Mouse (Mus musculus): ENCODE measurements around the gene Zfp688. TPM values are rescaled to one million over a fixed set of nuclear protein-coding genes. Genes with fewer than 3 reads are reported as not detected.
"Not testable (repeated sequence)": the region's sequence is repeated elsewhere in the genome, so short reads cannot be mapped to it uniquely, and the experiment has no call there.

Gene Zfp688
- polyA plus RNA-seq, 1 experiment from 2014 or later = 24.8 TPM

DNA sequence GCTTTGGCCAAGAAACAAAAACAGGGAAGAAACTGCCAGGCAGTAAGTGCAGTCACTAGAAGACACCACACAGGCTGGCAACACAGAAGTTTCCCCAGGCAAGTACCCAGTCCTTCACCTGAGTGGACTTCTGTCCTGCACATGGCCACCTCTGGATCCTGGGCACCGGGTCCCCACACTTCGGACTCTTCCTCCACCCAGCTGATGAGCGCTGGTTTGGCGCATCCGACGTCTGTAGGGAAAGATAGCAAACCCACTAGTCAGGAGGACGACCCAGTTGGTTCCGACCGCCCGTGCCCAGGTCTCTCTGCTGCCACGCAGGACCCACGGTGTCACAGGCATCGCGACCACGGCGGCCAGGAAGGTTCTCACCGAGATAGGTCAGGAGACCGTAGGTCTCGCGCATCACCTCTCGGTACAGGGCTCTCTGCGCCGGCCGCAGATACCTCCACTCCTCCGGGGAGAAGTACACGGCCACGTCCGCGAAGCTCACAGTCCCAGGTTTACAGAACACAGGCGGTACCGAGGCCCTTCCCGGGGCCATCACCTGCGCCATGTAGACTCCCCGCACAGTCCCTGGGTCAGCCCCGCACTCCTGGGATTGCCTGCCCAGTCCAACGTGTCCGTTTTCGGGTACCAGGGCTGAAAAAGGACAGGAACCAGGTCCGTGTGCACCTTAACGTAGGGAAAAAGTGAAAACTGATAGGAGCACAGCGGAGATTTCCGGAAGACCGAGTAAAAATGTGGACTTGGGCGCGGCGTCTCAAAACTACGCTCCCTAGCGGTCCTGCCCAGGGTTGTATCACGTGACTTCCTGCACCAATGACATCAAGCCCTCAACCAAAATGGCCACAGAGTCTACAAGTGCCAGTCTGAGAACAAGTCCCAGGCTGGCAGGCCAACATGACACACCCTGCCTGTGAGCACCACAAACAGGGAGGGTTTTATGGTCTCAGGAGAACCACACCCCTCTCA, 46.3 kb downstream of the Zfp688 start, which contains the start of gene Zfp747:
Zfp747 (minus strand) TSS at position 780 of the 975 bp plus-strand sequence.
- H3K4me3 ChIP-seq (replicated peaks) = peak within 1 kb of the TSS; percentile 68
- not testable (repeated sequence) for H3K4me1 ChIP-seq (replicated peaks); H3K36me3 ChIP-seq; H3K9me3 ChIP-seq; H3K27me3 ChIP-seq (replicated peaks)
- peak within 1 kb of the TSS; percentile 70 for H3K4me2 ChIP-seq (replicated peaks)
- H3K27ac ChIP-seq = peak within 1 kb of the TSS; percentile 86
- ATAC-seq = peak; percentile 94
- 3% methylated on average over 49 of the region's 49 CpGs for WGBS
- H3K9ac ChIP-seq = peak within 1 kb of the TSS; percentile 89

GRCm38 (mm10) chr7:127371870-127372269, 50.0 kb downstream of the Zfp688 start:
- H3K4me2 ChIP-seq (replicated peaks); H3K4me1 ChIP-seq (replicated peaks); H3K9me3 ChIP-seq; ATAC-seq; H3K36me3 ChIP-seq; H3K27ac ChIP-seq; H3K4me3 ChIP-seq (replicated peaks); H3K27me3 ChIP-seq (replicated peaks); H3K9ac ChIP-seq: not testable (repeated sequence)
- WGBS = 87% methylated on average over 3 of the region's 3 CpGs

DNA sequence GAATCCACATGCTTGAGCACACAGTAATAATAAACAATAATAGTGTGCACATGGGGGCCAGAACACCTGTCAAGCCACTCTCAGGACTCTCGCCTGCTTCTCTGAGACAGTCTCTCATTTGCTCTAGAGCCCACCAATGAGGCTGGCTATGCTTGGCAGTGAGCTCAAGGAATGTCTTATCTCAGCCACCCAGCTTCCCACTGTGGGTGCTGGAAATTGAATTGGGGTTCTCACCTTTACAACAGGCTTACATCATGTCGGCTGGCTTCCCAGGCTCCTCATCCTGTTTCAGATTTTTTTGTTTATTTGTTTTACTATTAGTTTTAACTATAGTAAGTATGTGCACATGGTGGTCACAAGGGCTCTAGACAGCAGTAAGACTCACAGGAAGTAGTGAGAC, 50.7 kb downstream of the Zfp688 start:
- 79% methylated on average over 2 of the region's 2 CpGs for WGBS

More for the DNA sequence above, 50.7 kb downstream of the Zfp688 start:
- Histone ChIP-seq H3K4me1 (replicated peaks) (no peaks in the 10 kb centered on the region), H3K9me3 (no peaks in the 10 kb centered on the region), H3K36me3 (peaks cover 8% of the 10 kb centered on the region), H3K27ac (no peak overlapping the region), H3K4me2 (replicated peaks) (no peak overlapping the region), H3K4me3 (replicated peaks) (no peak overlapping the region), H3K27me3 (replicated peaks) (no peaks in the 10 kb centered on the region), H3K9ac (no peak overlapping the region)
- ATAC-seq = no peak

Other genes starting within 250 kb of the Zfp688 start
- gene Cd2bp2, start 226.0 kb downstream of the Zfp688 start, polyA plus RNA-seq (2015; fragmentation: Nextera tagmentation; extraction: Ambion mirVana) = 43.4 and 46.7 TPM in 2 replicates
- gene Tbc1d10b, start 213.6 kb downstream of the Zfp688 start, polyA plus RNA-seq (2015; fragmentation: Nextera tagmentation; extraction: Ambion mirVana) = 23.2 and 23.6 TPM in 2 replicates
- gene Mylpf, start 213.2 kb downstream of the Zfp688 start, polyA plus RNA-seq (2015; fragmentation: Nextera tagmentation; extraction: Ambion mirVana) = 15.4 and 21.1 TPM in 2 replicates
- gene Zfp553, start 189.0 kb downstream of the Zfp688 start, polyA plus RNA-seq (2015; fragmentation: Nextera tagmentation; extraction: Ambion mirVana) = 24.7 and 27.5 TPM in 2 replicates
- gene Sept1, start 188.9 kb downstream of the Zfp688 start, polyA plus RNA-seq (2015; fragmentation: Nextera tagmentation; extraction: Ambion mirVana) = 13.8 and 16.0 TPM in 2 replicates
- 41.0 and 44.5 TPM in 2 replicates for gene Zfp771, start 177.8 kb downstream of the Zfp688 start, polyA plus RNA-seq (2015; fragmentation: Nextera tagmentation; extraction: Ambion mirVana)
- gene Dctpp1, start 161.4 kb downstream of the Zfp688 start, polyA plus RNA-seq (2015; fragmentation: Nextera tagmentation; extraction: Ambion mirVana) = 216 and 219 TPM in 2 replicates
- 205 and 233 TPM in 2 replicates for gene Sephs2, start 148.0 kb downstream of the Zfp688 start, polyA plus RNA-seq (2015; fragmentation: Nextera tagmentation; extraction: Ambion mirVana)
- gene Itgal, start 125.8 kb downstream of the Zfp688 start, polyA plus RNA-seq (2015; fragmentation: Nextera tagmentation; extraction: Ambion mirVana) = 2.0 and 2.5 TPM in 2 replicates
- gene Zfp768, start 76.5 kb downstream of the Zfp688 start, polyA plus RNA-seq (2015; fragmentation: Nextera tagmentation; extraction: Ambion mirVana) = 18.9 and 19.9 TPM in 2 replicates
- 10.5 and 11.5 TPM in 2 replicates for gene Zfp747, start 46.0 kb downstream of the Zfp688 start, polyA plus RNA-seq (2015; fragmentation: Nextera tagmentation; extraction: Ambion mirVana)
- 6.3 TPM in 2 replicates for gene 9130019O22Rik, start 34.9 kb downstream of the Zfp688 start, polyA plus RNA-seq (2015; fragmentation: Nextera tagmentation; extraction: Ambion mirVana)
- 8.0 and 9.3 TPM in 2 replicates for gene E430018J23Rik, start 28.4 kb downstream of the Zfp688 start, polyA plus RNA-seq (2015; fragmentation: Nextera tagmentation; extraction: Ambion mirVana)
- 7.5 and 8.3 TPM in 2 replicates for gene Zfp764, start 15.2 kb downstream of the Zfp688 start, polyA plus RNA-seq (2015; fragmentation: Nextera tagmentation; extraction: Ambion mirVana)
- gene Zfp689, start 27.1 kb upstream of the Zfp688 start, polyA plus RNA-seq (2015; fragmentation: Nextera tagmentation; extraction: Ambion mirVana) = 5.6 and 5.9 TPM in 2 replicates
- gene Prr14, start 37.5 kb upstream of the Zfp688 start, polyA plus RNA-seq (2015; fragmentation: Nextera tagmentation; extraction: Ambion mirVana) = 36.0 and 37.4 TPM in 2 replicates
- gene Fbrs, start 57.1 kb upstream of the Zfp688 start, polyA plus RNA-seq (2015; fragmentation: Nextera tagmentation; extraction: Ambion mirVana) = 8.9 and 9.2 TPM in 2 replicates
- gene Srcap, start 89.9 kb upstream of the Zfp688 start, polyA plus RNA-seq (2015; fragmentation: Nextera tagmentation; extraction: Ambion mirVana) = 37.6 and 37.9 TPM in 2 replicates
- 11.5 and 12.3 TPM in 2 replicates for gene Gm42715, start 97.5 kb upstream of the Zfp688 start, polyA plus RNA-seq (2015; fragmentation: Nextera tagmentation; extraction: Ambion mirVana)
- gene Tmem265, start 139.3 kb upstream of the Zfp688 start, polyA plus RNA-seq (2015; fragmentation: Nextera tagmentation; extraction: Ambion mirVana) = 5.5 and 5.6 TPM in 2 replicates
- gene Phkg2, start 151.3 kb upstream of the Zfp688 start, polyA plus RNA-seq (2015; fragmentation: Nextera tagmentation; extraction: Ambion mirVana) = 34.3 TPM in 2 replicates
- 4.1 and 4.9 TPM in 2 replicates for gene Ccdc189, start 166.5 kb upstream of the Zfp688 start, polyA plus RNA-seq (2015; fragmentation: Nextera tagmentation; extraction: Ambion mirVana)
- gene Rnf40, start 166.7 kb upstream of the Zfp688 start, polyA plus RNA-seq (2015; fragmentation: Nextera tagmentation; extraction: Ambion mirVana) = 37.4 and 37.7 TPM in 2 replicates
- gene Zfp629, start 193.7 kb upstream of the Zfp688 start, polyA plus RNA-seq (2015; fragmentation: Nextera tagmentation; extraction: Ambion mirVana) = 8.8 and 9.4 TPM in 2 replicates